Mouse (Mus musculus): ENCODE data around the gene Trip12.

GRCm38 (mm10) chr1:84841061-84841460, 745 bp upstream of the Trip12 start:
- TF ChIP-seq CTCF (IDR thresholded peaks at IDR 0.05; ENCODE audit: control insufficient read depth, insufficient read depth, insufficient read length) (no peak), MYOG (IDR thresholded peaks at IDR 0.05; ENCODE audit: control insufficient read depth, extremely low read depth, insufficient read length) (no peak), MYOD1 (IDR thresholded peaks at IDR 0.05; ENCODE audit: control insufficient read depth, insufficient read length, low read depth) (no peak)
